9 mouse cellular contexts compared by ENCODE assay signal in the genomic region with DNA sequence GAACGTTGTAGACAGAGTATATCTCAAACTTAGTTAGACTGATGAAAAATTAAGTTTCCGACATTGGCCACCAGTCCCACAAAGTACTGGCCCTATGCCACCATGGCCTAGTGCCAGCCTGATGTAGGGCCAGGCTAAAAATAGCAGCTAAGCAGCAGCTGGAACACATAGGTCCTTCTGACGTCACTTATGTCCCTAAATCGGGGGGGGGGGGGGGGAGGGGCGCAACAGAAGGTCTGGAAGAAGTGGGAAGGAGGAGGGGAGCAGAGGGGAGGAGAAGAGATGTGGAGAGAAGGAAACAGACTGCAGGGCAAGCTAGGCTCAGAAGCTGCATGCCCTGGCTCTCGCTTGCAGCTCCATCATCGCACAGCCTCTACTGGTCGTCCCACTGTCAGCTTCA.
A peak's percentile ranks its signal among the peaks of the same experiment; 100 is the strongest.
DNase-seq lines count a peak whose midpoint lies in the region; ATAC-seq and TF ChIP-seq lines count a peak whose summit lies in the region.
"Had no signal": no experiment of that assay in that cellular context is flagged by ENCODE, and none has a peak within 500 bp of the region (broad histone marks: within the 10 kb centered on the region; RNA-seq: fewer than 3 reads in every experiment).

No protein-coding gene starts in this region.

- H3K36me3 ChIP-seq in kidney, embryonic 14.5 days (ENCODE audit: control insufficient read depth, insufficient read depth, low read length): no peaks in the 10 kb centered on the region
- H3K36me3 ChIP-seq in heart, embryonic 12.5 days: no peaks in the 10 kb centered on the region
- H3K36me3 ChIP-seq: G1E had no signal

- H3K9ac ChIP-seq in kidney, embryonic 14.5 days (ENCODE audit: low read depth, low read length): no peak overlapping the region
- no peak overlapping the region for H3K9ac ChIP-seq in heart, embryonic 12.5 days

- intact Hi-C loops in left cerebral cortex, adult 2 months (cut with DNase I): no loop called here

- TF ChIP-seq CTCF in left cerebral cortex, adult 2 months (IDR thresholded peaks at IDR 0.05): no peak

- no peak overlapping the region for H3K27ac ChIP-seq in kidney, embryonic 14.5 days (ENCODE audit: low read depth, low read length)
- no peak overlapping the region for H3K27ac ChIP-seq in heart, embryonic 12.5 days (ENCODE audit: poor library complexity, severe bottlenecking)
- H3K27ac ChIP-seq in left cerebral cortex, adult 2 months: no peak overlapping the region

- ATAC-seq in kidney, embryonic 14.5 days (ENCODE audit: low FRiP score, low TSS enrichment): no peak
- ATAC-seq in heart, embryonic 12.5 days (ENCODE audit: insufficient number of reproducible peaks, low FRiP score): peak; percentile 45; the same call in 1 of the 2 replicates

- H3K27me3 ChIP-seq in kidney, embryonic 14.5 days (ENCODE audit: control insufficient read depth, insufficient read depth, low read length): no peaks in the 10 kb centered on the region
- H3K27me3 ChIP-seq in heart, embryonic 12.5 days (replicated peaks): no peaks in the 10 kb centered on the region

- 65% methylated on average over 6 of the region's 8 CpGs for WGBS in kidney, embryonic 14.5 days
- 46% methylated on average over 7 of the region's 8 CpGs for whole genome bisulfite sequencing in heart, embryonic 12.5 days

- H3K9me3 ChIP-seq in kidney, embryonic 14.5 days (ENCODE audit: control insufficient read depth, low read length): no peaks in the 10 kb centered on the region; the same call in 1 of the 2 replicates
- no peaks in the 10 kb centered on the region; the same call in 1 of the 2 replicates for H3K9me3 ChIP-seq in heart, embryonic 12.5 days (replicated peaks)

- H3K4me1 ChIP-seq in kidney, embryonic 14.5 days (ENCODE audit: control insufficient read depth, insufficient read depth, low read length): peaks cover 11% of the 10 kb centered on the region
- H3K4me1 ChIP-seq in heart, embryonic 12.5 days (replicated peaks): peaks cover 13% of the 10 kb centered on the region

- DNase-seq in kidney, adult 11 months: peak; percentile 55
- peak; percentile 58 for DNase-seq in adrenal gland, adult 8-10 months
- peak; percentile 84 to 89 for DNase-seq in kidney, postnatal 4 days
- DNase-seq in thymus, postnatal 4 days: no peak
- no peak for DNase-seq in frontal cortex, postnatal 25 days (ENCODE audit: low spot score in 2 of 2)
- no peak for DNase-seq in left cerebral cortex, adult 2 months (ENCODE audit: extremely low spot score in 1 of 2, low spot score in 2 of 2)

- no peak overlapping the region for H3K4me3 ChIP-seq in kidney, embryonic 14.5 days (ENCODE audit: low read length)
- no peak overlapping the region for H3K4me3 ChIP-seq in heart, embryonic 12.5 days
- H3K4me3 ChIP-seq in left cerebral cortex, adult 2 months: no peak overlapping the region

- no peak overlapping the region for H3K4me2 ChIP-seq in kidney, embryonic 14.5 days (replicated peaks; ENCODE audit: low read depth, low read length)
- H3K4me2 ChIP-seq in heart, embryonic 12.5 days: peak overlapping the region; percentile 40

Comparison
In these comparisons a context has a peak if more than half of its experiments do, and no peak if none do; other contexts are left out.
1. DNase-seq: peak in kidney, adult 11 months (single experiment), adrenal gland, adult 8-10 months (single experiment) and kidney, postnatal 4 days (2 of 2); none in thymus, postnatal 4 days (single experiment), frontal cortex, postnatal 25 days (0 of 2) and left cerebral cortex, adult 2 months (0 of 2).